Mouse (Mus musculus): ENCODE data around the gene Dio3. TPM values are rescaled to one million over a fixed set of nuclear protein-coding genes. Genes with fewer than 3 reads are reported as not detected.
A peak's percentile ranks its signal among the peaks of the same experiment; 100 is the strongest.

The Dio3 gene
- total RNA-seq (2015; ENCODE audit: low replicate concordance) (not detected in 2 replicates), total RNA-seq (2017; ENCODE audit: low replicate concordance) (not detected in 2 replicates)

DNA sequence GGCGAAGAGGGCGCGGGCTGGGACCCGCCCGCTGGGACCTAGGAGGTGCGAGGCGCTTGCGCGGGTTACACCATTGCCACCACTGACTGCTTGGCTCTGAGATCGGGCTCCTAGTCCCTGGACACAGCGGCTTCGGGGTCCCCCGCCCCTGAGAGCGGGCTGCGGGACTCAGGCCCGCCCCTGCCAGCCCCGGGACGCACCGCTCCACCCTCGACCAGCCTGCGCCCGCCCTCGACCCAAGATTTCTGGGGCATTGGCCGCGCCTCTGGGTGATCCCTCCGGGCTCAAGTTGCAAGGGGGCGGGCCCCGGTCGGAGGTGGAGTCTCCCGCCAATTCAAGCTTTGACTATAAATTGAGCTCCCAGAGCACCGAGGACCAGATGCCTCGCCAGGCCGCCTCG lies at the start of gene Dio3:
Gene Dio3 (plus strand): TSS at position 216 of the 400 bp plus-strand sequence.
- ATAC-seq (replicated peaks; ENCODE audit: low FRiP score, poor library complexity, severe bottlenecking), result no peak

DNA sequence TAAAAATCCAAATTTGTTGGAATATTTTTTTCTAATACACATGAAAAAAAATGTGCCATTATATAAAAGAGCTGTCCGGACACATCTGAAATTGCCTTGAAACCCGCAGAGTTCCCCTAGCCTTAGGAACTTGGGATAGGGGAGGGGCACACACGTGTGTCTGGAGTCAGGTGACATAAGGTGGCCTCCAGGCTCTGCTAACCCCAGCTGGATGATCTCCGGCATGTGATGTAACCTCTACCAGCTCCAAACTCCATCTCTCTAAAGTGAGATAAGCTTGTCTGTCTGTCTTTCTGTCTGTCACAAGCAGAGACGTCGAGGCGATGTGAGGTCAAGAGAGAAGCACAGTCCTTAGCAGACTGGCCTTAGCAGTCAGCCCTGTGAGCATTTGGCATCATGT lies 48.6 kb upstream of the Dio3 start:
- ATAC-seq (replicated peaks; ENCODE audit: low FRiP score, poor library complexity, severe bottlenecking), result no peak

DNA sequence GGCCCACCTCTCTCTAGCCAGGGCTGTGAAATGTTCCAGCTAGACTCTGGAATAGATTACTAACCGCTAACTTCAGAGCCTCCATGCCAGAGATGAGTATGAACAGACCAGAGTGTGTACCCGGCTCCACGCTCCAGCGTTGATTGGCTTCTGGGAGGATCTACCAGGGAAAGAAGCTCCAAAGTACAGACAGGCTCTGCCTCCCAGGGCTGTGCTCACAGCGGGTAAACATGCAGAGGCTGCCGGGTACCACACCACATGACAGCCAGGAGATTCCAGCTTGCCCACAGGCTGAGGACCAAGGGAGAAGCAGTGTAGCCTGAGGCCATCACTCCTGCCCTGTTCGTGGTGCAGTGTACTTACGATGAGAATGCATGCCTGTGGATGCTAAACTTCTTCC lies 48.1 kb upstream of the Dio3 start:
- no peak for ATAC-seq (replicated peaks; ENCODE audit: low FRiP score, poor library complexity, severe bottlenecking)

DNA sequence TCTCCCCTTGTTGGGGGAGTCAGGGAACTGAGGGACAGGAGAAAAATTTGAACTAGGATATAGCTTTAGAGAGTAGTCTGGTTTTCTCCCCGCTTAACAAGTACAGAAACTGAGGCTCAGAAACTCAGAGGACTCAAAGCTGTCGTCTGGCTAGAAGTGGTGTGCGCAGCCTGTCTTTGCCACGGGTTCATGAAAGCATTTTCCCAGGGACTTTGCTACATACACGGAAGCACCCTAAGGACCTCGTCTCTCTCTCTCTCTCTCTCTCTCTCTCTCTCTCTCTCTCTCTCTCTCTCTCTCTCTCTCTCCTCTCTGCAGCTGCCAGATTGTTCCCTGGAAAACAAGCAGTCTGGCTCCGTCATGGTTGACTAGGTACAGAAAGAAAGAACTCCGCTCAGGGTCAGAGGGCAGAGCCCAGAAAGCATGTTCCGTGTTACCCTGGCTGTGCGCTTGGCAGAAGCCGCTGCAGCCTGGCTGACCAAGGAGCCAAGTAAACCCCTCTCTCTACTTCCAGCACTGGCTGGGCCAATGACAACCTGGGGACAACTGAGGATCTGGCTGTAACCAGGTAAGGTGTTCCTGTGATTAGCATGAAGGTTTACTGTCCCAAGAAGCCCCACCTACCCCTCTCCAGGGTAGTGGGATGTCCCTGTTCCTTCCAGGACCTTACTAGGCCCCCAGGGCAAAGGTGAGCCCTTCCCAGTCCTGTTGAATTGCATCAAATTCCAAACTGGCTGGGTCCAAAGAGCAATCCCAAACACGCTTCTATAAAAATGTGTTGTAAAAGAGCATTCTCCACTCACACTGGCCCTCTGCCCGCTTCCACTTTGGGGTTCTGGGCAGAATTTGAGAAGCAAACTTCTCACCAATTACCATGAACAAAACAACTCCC lies 46.9 kb upstream of the Dio3 start:
- no peak for ATAC-seq (replicated peaks; ENCODE audit: low FRiP score, poor library complexity, severe bottlenecking)

DNA sequence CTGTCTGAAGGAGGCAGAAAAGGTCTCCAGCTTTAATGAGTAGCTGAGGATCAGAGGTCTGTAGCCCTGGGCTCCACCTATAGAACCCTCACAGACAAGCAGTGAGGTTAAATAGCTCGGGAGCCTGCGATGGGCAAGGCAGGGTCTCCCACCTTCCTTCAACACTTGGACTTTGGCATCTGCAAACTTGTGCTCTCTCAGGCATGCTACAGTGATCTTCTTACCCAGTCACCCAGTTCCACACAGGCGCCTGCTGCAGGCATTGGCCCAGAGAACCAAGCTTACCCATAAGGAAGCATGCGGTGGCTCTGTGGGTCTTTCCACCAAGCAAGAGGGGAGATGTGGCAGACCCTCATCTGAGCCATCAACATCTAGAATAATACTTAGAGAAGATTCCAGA lies 43.0 kb upstream of the Dio3 start:
- no peak for ATAC-seq (replicated peaks; ENCODE audit: low FRiP score, poor library complexity, severe bottlenecking)

DNA sequence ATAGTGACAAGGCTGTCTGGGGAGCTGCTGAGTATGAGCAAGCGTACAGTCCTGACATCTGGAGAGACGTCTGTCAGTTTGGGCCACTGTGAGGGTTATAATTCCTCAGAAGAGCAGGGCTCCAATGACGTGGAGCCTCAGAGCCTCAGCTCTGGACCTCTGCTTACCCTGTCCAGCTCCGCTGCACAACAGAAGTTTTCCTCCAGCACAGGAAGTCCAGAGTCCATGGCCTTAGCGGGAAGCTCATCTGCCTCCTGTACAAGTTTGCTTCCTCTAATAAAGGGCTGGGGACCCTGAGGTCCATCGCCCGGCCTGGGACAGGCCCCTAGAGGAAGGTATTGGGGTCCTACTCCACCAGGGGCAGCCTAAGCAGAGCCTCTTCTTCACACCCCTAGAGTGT lies 41.8 kb upstream of the Dio3 start:
- ATAC-seq (replicated peaks; ENCODE audit: low FRiP score, poor library complexity, severe bottlenecking), result no peak

DNA sequence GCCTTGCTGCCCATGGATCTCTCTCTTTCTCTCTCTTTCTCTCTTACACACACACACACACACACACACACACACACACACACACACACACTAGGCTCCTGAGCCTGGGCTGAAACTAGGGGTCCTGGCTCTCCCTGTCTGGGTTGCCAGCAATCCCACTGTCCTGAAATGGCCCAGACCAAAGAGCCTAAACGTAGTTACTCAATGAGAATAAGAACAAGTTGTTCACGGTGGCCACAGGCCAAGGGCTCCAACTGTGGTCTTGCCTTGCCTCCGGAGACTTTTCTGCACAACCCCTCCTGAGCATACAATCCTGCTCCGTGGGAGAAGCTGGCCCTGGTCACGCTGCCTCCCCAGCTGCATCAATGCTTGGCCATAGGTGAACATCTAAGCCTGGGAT lies 39.5 kb upstream of the Dio3 start:
- ATAC-seq (replicated peaks; ENCODE audit: low FRiP score, poor library complexity, severe bottlenecking), result no peak

DNA sequence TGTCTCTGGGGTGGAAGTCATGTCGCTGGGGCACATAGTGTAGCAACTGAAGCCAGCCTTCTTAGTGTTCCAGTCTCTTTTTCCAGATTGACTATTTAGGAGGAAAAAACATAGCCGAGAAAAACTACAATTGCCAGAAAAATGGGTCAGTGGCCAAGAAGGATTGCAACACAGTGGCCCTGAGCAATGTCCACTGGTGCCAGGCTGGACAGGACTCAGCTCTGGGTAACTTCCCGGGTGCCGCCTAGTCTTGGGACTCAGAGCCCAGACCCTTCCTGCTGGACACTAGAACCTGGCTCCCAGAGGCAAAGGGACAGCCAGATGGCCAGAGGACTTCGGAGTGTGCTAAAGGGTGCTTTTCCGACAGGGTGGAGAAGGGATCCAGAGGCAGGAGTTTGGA lies 34.3 kb upstream of the Dio3 start:
- ATAC-seq (replicated peaks; ENCODE audit: low FRiP score, poor library complexity, severe bottlenecking), result no peak

DNA sequence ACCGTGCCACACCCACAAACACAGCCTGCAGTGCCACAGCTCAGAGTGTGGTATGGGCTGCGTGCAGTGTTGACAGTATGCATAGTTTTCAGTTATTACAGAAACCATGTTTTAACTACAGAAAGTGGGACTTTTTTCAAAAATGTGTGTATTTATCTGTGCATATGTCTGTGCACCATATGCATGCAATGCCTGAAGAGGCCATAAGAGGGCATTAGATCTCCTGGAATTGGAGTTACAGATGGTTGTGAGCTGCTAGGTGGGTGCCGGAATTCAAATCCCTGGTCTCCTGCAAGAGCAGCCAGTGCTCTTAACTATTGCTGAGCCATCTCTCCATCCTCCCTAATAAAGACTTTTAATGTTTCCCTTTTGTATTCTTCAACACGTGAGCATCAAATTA lies 33.4 kb upstream of the Dio3 start:
- no peak for ATAC-seq (replicated peaks; ENCODE audit: low FRiP score, poor library complexity, severe bottlenecking)

DNA sequence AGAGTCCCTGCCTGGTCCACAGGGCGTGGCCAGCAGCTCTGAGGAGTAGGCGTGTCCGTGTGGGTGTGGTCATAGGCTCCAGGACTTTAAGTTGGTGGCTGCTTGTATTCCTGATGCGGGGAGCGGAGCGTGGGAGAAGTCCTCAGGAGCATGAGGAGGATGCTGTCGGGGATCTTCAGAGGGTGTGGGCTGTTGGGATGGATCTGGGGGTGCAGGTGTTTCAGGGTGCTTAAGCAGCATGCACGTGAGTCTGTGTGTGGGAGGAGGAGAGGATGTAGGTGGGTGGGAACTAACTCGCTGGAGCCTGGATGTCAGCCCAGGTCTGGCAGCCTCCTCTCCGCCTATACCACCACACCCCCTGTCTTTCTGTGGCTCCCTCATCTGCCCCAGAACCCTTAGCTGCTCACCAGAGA lies 26.7 kb upstream of the Dio3 start:
- ATAC-seq (replicated peaks; ENCODE audit: low FRiP score, poor library complexity, severe bottlenecking), result 0 out of 2 replicates have a peak, but pooled peaks have one; percentile 45

DNA sequence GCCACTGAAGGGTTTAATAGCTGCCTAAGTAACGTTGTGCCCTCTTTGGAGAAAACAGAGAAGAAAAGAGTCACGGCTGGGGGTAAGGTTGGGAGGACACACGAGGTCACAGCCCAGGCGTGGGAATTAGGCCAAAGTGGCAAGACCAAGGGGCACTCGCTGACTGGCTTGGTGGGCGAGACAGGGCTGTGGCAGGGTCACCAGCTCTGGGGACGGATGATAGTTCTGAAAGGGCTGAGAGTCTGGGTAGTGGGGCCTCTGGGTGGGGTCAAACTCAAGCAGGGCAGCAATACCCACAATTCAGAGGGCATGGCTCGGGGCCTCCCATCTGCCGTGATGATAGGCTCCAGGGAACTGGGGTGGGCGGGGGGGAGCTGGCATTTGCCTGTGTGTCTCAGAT lies 23.1 kb upstream of the Dio3 start:
- ATAC-seq (replicated peaks; ENCODE audit: low FRiP score, poor library complexity, severe bottlenecking), result no peak

DNA sequence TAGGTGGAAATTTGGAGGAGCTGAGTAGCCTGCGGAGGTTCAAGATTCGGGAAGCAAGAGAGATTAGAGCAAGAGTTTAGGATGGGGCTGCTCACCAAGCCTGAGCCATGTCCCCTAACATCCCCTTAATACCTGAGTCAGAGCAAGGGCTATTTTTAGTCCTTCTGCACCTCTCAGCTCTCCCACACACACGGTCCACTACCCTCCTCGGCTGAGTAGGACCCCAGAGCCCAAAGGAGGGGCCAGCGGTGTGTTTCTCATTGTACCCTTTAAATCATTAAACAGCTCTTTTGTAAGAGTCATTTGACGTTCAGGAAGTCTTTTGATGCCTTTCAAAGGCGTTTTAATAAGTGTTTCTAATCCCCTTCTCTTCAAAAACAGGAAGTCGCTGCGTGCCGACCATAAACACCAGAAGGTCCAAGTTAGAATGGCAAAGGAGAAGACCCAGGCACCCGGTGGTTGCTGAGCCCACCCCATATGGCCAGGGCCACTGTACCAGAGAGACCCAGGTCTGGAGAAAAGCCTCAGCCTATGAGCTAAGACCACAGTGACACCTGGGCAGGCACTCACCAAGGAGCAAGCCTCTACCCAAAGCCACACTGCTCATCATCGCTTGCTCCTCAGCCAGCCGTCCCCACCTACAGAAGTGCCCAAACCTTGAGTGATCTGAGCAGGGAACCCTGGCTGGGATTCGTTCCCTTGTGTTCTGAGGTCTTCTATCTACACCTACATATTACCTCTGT lies 22.2 kb upstream of the Dio3 start:
- no peak for ATAC-seq (replicated peaks; ENCODE audit: low FRiP score, poor library complexity, severe bottlenecking)

DNA sequence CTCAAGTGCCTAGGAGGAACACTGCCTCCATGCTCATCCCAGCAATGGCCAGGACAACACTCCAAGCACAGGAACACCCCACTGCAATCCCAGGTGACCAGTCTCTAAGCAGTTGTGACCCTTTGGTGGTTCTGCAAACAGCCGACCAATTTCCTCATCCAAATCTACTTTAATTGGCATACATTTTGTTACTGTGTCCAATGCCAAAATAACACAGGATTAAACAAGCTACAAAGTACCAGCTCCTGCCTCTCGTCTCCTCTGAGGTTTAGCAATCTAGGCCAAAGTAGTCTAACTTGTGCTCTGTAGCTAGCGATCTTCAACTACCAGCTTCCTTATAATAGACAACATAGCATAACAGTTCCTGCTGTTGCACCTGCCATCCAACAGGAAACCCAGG lies 10.6 kb upstream of the Dio3 start:
- ATAC-seq (replicated peaks; ENCODE audit: low FRiP score, poor library complexity, severe bottlenecking), result no peak

DNA sequence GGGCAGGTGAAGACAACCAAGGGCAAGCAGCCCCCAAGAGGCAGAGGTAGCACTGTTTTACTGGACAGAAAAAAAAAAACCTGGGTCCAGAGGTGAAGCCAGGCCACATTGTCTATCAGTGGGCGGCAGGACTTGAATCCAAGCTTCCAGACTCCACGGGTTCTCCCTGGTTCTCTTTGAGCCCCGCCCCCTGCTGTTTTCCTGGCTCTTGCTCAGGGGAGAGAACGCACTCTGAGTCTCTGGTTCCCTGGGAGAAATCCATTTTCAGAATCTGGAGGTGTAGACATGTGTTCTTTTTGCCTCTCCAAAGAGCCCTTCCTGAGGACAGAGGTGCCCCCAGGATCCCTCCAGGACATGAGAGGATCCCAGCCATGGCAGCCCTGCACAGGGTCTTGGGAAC lies 9.2 kb upstream of the Dio3 start:
- ATAC-seq (replicated peaks; ENCODE audit: low FRiP score, poor library complexity, severe bottlenecking), result no peak

DNA sequence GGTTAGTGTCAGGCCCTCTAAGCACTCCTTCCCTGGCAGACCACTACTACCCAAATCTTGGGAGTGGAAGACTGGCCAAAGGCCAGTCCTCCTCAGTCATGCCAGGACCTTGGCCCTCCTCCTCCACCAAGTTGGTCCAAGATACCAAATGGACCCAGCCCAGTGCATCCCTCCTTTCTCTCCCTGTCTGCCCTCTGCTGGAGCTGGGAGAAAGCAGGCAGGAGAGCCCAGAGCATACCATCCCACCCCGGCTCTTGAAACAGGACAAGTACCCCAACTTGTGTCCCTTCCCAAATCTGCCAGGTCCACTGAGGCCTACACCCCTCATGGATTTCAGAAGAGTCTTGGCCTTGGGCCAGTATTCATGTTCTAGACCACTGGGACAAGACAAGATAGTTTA lies 2.8 kb upstream of the Dio3 start:
- no peak for ATAC-seq (replicated peaks; ENCODE audit: low FRiP score, poor library complexity, severe bottlenecking)

DNA sequence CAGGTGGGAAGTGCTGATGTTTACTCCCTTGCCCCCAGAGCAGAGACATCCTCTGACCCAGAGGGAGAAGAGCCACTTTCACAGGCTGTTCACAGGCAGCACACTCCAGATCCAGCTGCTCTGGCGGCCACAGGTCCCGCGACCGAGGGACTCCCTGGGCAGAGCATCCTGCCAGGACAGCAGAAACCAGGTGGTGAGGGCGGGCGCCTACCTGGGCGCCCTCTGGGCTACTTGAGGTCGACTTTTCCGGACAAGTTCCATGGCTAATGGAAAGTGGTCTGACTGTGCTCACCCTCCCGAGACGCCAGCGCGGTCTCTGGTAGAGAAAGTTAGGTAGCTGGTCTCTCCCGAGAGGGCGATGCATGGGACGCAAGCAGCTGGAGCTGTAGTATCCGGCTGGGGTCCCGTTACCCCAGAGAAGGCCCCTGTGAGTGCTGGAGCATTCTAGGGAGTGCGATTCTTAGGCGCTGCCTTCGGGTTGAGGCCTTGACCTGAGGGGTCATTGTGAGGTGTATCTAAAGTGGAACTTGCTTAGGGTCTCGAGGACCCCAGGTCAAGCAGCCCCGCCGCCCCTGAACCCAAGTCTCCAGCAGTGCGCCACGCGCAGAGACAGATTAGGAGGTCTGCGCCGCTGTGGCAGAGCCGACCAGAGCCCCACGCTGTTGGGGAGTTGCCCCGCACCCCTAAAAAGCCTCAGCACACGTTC lies 1.5 kb upstream of the Dio3 start:
- no peak for ATAC-seq (replicated peaks; ENCODE audit: low FRiP score, poor library complexity, severe bottlenecking)

DNA sequence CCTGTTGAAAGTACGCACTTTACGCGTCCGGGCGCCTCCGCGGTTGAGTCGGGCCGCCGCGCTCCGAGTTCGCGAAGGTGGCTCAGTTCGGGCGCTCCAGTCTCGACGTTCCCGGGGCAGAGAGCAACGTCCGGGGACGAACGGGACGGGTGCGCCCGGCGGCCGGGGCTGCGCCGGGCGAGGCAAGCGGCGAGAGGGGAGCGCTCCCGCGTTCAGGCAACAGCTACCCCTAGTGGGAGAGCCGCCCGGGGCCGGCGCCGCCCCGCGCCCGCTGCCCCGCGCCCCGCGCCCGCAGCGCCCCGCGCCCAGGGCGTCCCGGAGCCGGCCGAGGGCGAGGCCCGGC lies 932 bp upstream of the Dio3 start:
- no peak for ATAC-seq (replicated peaks; ENCODE audit: low FRiP score, poor library complexity, severe bottlenecking)

DNA sequence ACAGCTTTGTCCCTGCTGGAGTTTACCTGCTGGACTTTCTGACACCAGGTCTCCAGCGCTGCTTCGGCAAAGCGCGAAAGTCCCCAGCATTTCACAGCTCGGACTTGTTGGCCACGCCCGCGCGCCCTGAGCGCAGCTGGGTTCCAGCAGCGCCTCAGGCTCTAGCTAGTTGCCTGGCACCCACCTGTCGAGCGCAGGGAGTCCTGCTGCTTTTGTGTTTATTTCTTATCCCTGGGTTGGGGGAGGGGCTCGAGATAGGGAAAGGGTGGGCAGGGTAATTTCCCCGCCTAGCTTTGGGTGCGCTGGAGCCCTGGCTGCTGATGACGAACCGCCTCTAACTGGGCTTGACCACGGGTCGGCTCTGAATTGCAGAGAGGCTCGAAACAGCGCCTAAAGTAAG lies 1.5 kb downstream of the Dio3 start:
- ATAC-seq (replicated peaks; ENCODE audit: low FRiP score, poor library complexity, severe bottlenecking), result no peak

DNA sequence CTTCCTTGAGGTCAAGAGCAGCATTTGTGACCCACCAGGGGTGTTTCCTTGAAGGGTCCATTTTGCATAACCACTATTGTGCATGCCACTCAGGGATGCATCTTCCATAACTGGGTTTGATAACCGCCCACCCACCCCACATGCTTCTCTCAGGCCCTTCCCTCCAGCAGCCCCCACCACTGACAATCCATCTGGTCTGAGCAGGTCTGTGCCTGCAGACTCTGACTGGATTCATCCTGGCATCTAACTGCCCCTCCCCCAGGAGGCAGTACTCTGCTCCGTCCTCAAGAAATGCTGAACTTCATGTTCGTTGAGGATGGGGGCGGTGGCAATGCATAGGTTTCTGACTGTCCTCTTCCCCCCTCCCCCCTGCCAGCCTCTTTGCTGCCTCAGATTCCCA lies 4.9 kb downstream of the Dio3 start:
- ATAC-seq (replicated peaks; ENCODE audit: low FRiP score, poor library complexity, severe bottlenecking), result no peak

DNA sequence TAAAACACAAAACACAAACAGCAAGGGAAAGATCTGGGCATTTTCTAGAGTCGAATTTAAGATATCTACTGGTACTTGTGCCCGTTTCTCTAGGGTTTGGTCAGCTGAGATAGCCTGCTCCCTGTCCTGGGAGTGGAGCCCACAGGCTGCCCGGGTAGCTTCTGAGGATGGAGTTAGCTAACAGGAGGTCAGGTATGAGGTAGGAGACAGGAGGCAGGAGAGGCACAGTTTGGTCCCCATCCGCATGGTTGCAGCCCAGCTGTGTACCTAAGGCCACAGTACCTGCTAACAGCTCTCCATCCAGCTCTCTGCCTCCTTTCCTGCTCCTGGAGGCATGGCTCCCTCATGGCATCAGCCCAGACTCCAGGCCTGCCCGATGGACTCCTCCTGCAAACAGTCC lies 13.9 kb downstream of the Dio3 start:
- no peak for ATAC-seq (replicated peaks; ENCODE audit: low FRiP score, poor library complexity, severe bottlenecking)

DNA sequence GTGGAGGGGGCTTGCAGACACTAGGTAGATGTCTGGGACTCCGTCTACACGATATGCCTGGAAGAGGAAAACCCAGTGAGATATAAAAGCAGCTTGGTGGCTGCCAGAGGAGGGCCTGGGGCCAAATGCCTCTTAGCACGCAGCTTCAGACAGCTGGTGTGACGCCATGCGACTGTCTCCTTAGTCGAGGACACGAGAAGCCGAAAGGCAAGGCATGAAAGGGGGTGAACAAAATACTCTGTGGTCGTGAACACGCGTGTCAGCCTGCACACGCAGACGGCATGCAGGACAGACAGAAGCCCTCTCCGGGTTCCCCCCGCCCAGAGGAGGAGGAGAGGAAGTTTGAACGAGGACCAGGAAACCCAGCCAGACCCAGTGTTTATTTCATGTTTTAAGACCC lies 16.0 kb downstream of the Dio3 start:
- ATAC-seq (replicated peaks; ENCODE audit: low FRiP score, poor library complexity, severe bottlenecking), result no peak
